Mouse (Mus musculus) embryonic facial prominence, embryonic 11.5 days (tissue): Measurements from ENCODE around the gene Ampd3. TPM values are rescaled to one million over a fixed set of nuclear protein-coding genes. Genes with fewer than 3 reads are reported as not detected.

Experiments used
- ATAC-seq: fragments of 200-750 bp; cut with Nextera tagmentation; replicated peaks from 2 replicates; pipeline ENCODE4 v1.8.0; 2017; ENCODE audit warnings: low read depth; ENCODE audit not compliant: insufficient number of reproducible peaks, low FRiP score, low TSS enrichment
- DNase-seq: peaks from one replicate; pipeline ENCODE4 v3.0.0-alpha.2; 2015; ENCODE audit warnings: low spot score
- H3K27ac ChIP-seq: fragments of 300-500 bp; sonication (generic); replicated peaks from 2 replicates; pipeline ENCODE4 v1.5.1; 2014; ENCODE audit warnings: mild to moderate bottlenecking, low read depth, low read length, control low read depth
- H3K27me3 ChIP-seq: fragments of 300-500 bp; sonication (generic); 2 replicates; pipeline ENCODE4 v1.6.1; 2014; ENCODE audit warnings: mild to moderate bottlenecking, low read length, moderate library complexity, mixed read lengths; ENCODE audit not compliant: control insufficient read depth, insufficient read depth
- H3K36me3 ChIP-seq: fragments of 300-500 bp; sonication (generic); replicated peaks from 2 replicates; pipeline ENCODE4 v1.6.1; 2014; ENCODE audit warnings: low read depth, mild to moderate bottlenecking, low read length, moderate library complexity, mixed read lengths; ENCODE audit not compliant: control insufficient read depth, insufficient read depth
- H3K4me1 ChIP-seq: fragments of 300-500 bp; sonication (generic); 2 replicates; pipeline ENCODE4 v1.6.1; 2014; ENCODE audit warnings: low read length, mixed read lengths; ENCODE audit not compliant: control insufficient read depth, insufficient read depth
- H3K4me2 ChIP-seq: fragments of 300-500 bp; sonication (generic); 2 replicates; pipeline ENCODE4 v1.6.1; 2014; ENCODE audit warnings: low read depth, mild to moderate bottlenecking, control low read depth, low read length, moderate library complexity
- H3K4me3 ChIP-seq: fragments of 300-500 bp; sonication (generic); 2 replicates; pipeline ENCODE4 v1.5.1; 2014; ENCODE audit warnings: low read depth, low read length, control low read depth
- H3K9ac ChIP-seq: fragments of 300-500 bp; sonication (generic); replicated peaks from 2 replicates; pipeline ENCODE4 v1.6.1; 2014; ENCODE audit warnings: mild to moderate bottlenecking, control low read depth, low read length
- H3K9me3 ChIP-seq: fragments of 300-500 bp; sonication (generic); replicated peaks from 2 replicates; pipeline ENCODE4 v1.6.1; 2016; ENCODE audit warnings: mild to moderate bottlenecking, low read length, inconsistent platforms, mixed read lengths; ENCODE audit not compliant: control insufficient read depth
- WGBS: fragments of 180-500 bp; shearing (Covaris S2); extraction: QIAGEN DNeasy Blood & Tissue Kit; methylation state at CpG from one replicate; pipeline ENCODE4 v1.1.7; 2014; 5-methylcytosine and 5-hydroxymethylcytosine counted together
- polyA plus RNA-seq: library from polyadenylated mRNA; unstranded; fragments of >200 nt; fragmentation: Nextera tagmentation; extraction: Ambion mirVana; gene quantifications from 2 replicates; pipeline ENCODE4 v1.2.1, GENCODE M21; 2014

Gene Ampd3
- polyA plus RNA-seq, 1 experiment from 2014 or later: 2.5 TPM

GRCm38 (mm10) chr7:110818787-110819350, 50.9 kb downstream of the Ampd3 start:
- DNase-seq (no peak), ATAC-seq (no peak)
- Histone ChIP-seq H3K9ac (no peak overlapping the region), H3K27ac (no peak overlapping the region), H3K9me3 (no peaks in the 10 kb centered on the region), H3K4me2 (no peak overlapping the region), H3K36me3 (no peaks in the 10 kb centered on the region), H3K27me3 (no peaks in the 10 kb centered on the region), H3K4me1 (no peaks in the 10 kb centered on the region), H3K4me3 (no peak overlapping the region)
- 84% methylated on average over 11 of the region's 11 CpGs for WGBS

DNA sequence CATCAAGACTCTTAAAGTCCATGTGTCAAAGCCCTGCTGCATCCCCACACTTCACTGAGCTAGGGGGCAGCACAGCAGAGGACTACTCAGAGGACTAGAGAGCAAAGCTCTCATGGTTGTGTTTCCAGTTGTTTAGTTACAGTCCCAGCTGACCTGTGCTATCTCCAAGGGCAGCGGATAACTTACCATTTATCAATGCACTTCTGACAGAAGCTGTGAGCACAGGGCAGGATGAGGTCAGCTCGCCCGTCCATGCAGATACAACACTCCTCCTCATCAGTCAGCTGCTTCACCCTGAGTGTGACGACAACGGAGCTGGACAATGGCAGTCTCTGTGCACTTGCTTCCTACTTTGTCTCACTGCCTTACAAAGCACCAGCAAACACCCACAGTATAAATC, 53.1 kb downstream of the Ampd3 start:
- no peaks in the 10 kb centered on the region for H3K9me3 ChIP-seq
- H3K4me2 ChIP-seq: no peak overlapping the region
- H3K9ac ChIP-seq: no peak overlapping the region
- no peaks in the 10 kb centered on the region for H3K27me3 ChIP-seq
- no peaks in the 10 kb centered on the region; the same call in 1 of the 2 replicates for H3K36me3 ChIP-seq
- no peak for ATAC-seq
- WGBS: 38% methylated on average over 5 of the region's 5 CpGs
- no peaks in the 10 kb centered on the region for H3K4me1 ChIP-seq
- H3K27ac ChIP-seq: no peak overlapping the region
- no peak overlapping the region for H3K4me3 ChIP-seq
- DNase-seq: no peak

DNA sequence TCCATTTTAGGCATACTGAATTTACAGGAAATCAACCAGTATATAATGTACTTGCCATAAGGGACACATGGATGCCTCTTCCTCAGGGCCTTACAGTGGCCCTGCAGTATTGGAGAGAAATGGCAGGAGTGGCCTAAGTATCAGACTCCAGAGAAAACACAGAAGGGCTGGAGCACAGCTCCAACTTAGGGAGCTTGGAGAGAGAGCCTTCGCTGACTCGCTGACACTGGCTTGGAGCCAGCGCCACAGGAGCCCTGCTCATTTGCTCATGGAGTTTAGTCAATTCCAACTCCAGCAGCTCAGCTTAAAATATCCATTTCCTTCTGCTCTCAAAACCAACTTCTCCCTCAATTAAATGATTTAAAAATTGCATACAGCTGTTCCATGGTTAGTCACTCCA, 53.6 kb downstream of the Ampd3 start:
- no peaks in the 10 kb centered on the region; the same call in 1 of the 2 replicates for H3K36me3 ChIP-seq
- WGBS: 59% methylated on average over 3 of the region's 3 CpGs
- no peaks in the 10 kb centered on the region for H3K9me3 ChIP-seq
- H3K9ac ChIP-seq: no peak overlapping the region
- ATAC-seq: no peak
- no peak overlapping the region for H3K27ac ChIP-seq
- DNase-seq: no peak
- H3K4me2 ChIP-seq: no peak overlapping the region
- H3K4me3 ChIP-seq: no peak overlapping the region
- H3K4me1 ChIP-seq: no peaks in the 10 kb centered on the region
- no peaks in the 10 kb centered on the region for H3K27me3 ChIP-seq

- ATAC-seq (no peak), DNase-seq (no peak)
- Histone ChIP-seq H3K27ac (no peak overlapping the region), H3K9ac (no peak overlapping the region), H3K9me3 (no peaks in the 10 kb centered on the region), H3K4me3 (no peak overlapping the region), H3K4me2 (no peak overlapping the region), H3K36me3 (no peaks in the 10 kb centered on the region; the same call in 1 of the 2 replicates), H3K27me3 (no peaks in the 10 kb centered on the region), H3K4me1 (no peaks in the 10 kb centered on the region)
- WGBS: 66% methylated on average over 4 of the region's 4 CpGs
Measured at GRCm38 (mm10) chr7:110822055-110822454, 54.0 kb downstream of the Ampd3 start.

GRCm38 (mm10) chr7:110823076-110823475, 55.1 kb downstream of the Ampd3 start:
- DNase-seq: no peak
- H3K27me3 ChIP-seq: no peaks in the 10 kb centered on the region
- 71% methylated on average over 8 of the region's 8 CpGs for WGBS
- H3K9me3 ChIP-seq: no peaks in the 10 kb centered on the region
- no peak overlapping the region for H3K27ac ChIP-seq
- H3K4me1 ChIP-seq: no peaks in the 10 kb centered on the region
- H3K9ac ChIP-seq: no peak overlapping the region
- no peak overlapping the region for H3K4me3 ChIP-seq
- no peak overlapping the region for H3K4me2 ChIP-seq
- no peak for ATAC-seq
- no peaks in the 10 kb centered on the region; the same call in 1 of the 2 replicates for H3K36me3 ChIP-seq

- WGBS: 84% methylated on average over 4 of the region's 4 CpGs
- no peak overlapping the region for H3K4me2 ChIP-seq
- no peaks in the 10 kb centered on the region; the same call in 1 of the 2 replicates for H3K36me3 ChIP-seq
- ATAC-seq (no peak), DNase-seq (no peak)
- H3K27ac ChIP-seq: no peak overlapping the region
- no peaks in the 10 kb centered on the region for H3K9me3 ChIP-seq
- no peak overlapping the region for H3K9ac ChIP-seq
- H3K27me3 ChIP-seq: no peaks in the 10 kb centered on the region
- no peak overlapping the region for H3K4me3 ChIP-seq
- no peaks in the 10 kb centered on the region for H3K4me1 ChIP-seq
Measured at GRCm38 (mm10) chr7:110823593-110823992, 55.6 kb downstream of the Ampd3 start.

DNA sequence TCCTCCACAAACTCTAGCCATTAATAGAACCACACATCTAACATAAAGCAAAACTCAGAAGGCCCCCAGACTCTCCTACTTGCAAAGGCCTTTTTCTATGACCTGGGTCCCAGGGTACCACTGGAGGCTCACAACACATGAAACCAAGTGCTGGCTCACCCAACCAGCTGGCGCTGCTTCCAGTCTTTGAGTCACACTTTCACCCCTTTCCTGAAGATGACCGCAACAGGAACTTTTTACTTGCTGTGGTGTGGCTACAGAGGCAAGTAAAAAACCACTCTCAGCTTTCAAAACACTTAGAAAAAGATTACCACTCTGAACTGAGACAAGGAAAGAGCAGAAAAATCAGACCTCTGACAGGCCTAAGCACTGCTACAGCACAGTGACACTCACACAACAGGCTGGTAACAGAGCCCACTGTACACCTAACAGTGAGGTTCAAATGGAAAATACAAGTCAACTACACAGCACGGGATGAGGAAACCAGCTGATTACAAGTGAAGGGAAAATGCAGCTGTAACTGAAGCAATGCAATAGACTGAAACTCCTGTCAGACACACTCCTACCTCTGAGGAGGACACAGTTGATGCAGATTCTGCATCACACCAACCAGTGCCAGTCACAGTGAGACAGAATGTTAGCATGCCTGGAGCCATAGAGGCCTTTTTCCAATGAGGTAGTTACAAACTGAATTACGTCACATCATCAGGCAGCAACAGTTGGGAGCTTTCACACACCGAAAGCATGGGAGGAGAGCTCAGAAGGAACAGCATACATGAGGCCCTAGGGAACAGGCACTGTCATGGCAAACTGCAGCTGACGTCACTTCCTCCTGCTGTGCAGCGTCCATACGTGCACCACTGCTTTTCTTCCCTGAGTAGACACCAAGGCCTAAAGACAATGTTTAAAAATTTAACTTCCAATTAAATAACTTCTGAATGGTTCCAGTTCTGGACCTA, 56.3 kb downstream of the Ampd3 start:
- H3K27me3 ChIP-seq: no peaks in the 10 kb centered on the region
- no peaks in the 10 kb centered on the region; the same call in 1 of the 2 replicates for H3K36me3 ChIP-seq
- H3K9me3 ChIP-seq: no peaks in the 10 kb centered on the region
- H3K27ac ChIP-seq: no peak overlapping the region
- H3K4me2 ChIP-seq: no peak overlapping the region
- 84% methylated on average over 8 of the region's 8 CpGs for WGBS
- H3K4me3 ChIP-seq: no peak overlapping the region
- DNase-seq (no peak), ATAC-seq (no peak)
- H3K4me1 ChIP-seq: no peaks in the 10 kb centered on the region
- H3K9ac ChIP-seq: no peak overlapping the region; the same call in 1 of the 2 replicates

- DNase-seq (no peak), ATAC-seq (no peak)
- 96% methylated on average over 1 of the region's 1 CpGs for WGBS
- H3K9ac ChIP-seq: no peak overlapping the region
- H3K36me3 ChIP-seq: no peaks in the 10 kb centered on the region
- H3K4me3 ChIP-seq: no peak overlapping the region
- H3K9me3 ChIP-seq: no peaks in the 10 kb centered on the region
- H3K4me1 ChIP-seq: no peaks in the 10 kb centered on the region
- no peak overlapping the region for H3K27ac ChIP-seq
- no peaks in the 10 kb centered on the region for H3K27me3 ChIP-seq
- no peak overlapping the region for H3K4me2 ChIP-seq
Measured at GRCm38 (mm10) chr7:110833024-110833423, 65.0 kb downstream of the Ampd3 start.
